Mouse (Mus musculus): ENCODE data around the gene Tdpoz3. TPM values are rescaled to one million over a fixed set of nuclear protein-coding genes. Genes with fewer than 3 reads are reported as not detected.
"Not testable (repeated sequence)": the region's sequence is repeated elsewhere in the genome, so short reads cannot be mapped to it uniquely, and the experiment has no call there.

Gene Tdpoz3
- not detected in 2 replicates for polyA plus RNA-seq (2012; rRNA removed)

DNA sequence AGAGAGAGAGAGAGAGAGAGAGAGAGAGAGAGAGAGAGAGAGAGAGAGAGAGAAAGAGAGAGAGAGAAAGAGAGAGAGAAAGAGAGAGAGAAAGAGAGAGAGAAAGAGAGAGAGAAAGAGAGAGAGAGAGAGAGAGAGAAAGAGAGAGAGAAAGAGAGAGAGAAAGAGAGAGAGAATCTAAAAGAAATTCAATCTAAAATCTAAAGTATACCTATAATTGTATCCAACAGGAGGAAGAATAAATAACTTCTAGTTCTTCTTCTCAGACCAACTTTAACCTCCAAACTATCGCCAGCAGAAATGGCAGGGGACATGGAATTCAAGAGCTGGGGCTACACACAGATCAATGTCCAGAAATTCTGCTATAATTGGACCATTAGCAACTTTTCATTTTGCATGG is at the start of gene Tdpoz3:
Gene Tdpoz3, plus strand, starts transcription at position 301 of the 400 bp plus-strand sequence.
- DNase-seq (ENCODE audit: low spot score), result not testable (repeated sequence)

DNA sequence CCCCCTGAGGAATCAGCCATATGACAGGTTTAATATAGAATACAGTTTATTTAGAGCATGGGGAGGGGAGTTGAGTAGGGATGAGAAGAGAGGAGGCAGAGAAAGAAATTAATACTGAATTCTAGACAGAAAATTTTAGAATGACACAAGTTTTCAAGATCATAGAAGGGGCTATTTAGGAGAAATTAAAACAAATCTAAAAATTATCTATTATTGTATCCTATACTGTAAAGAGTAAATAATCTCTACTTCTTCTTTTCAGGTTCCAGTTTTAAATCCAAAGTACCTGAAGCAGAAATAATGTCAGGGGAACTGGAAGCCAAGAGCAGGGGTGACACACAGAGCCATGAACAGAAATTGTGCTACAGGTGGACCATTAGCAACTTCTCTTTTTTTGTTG is 29.7 kb upstream of the Tdpoz3 start, which contains the start of gene Tdpoz4:
Gene Tdpoz4, plus strand, starts transcription at position 301 of the 400 bp plus-strand sequence.
- DNase-seq (ENCODE audit: low spot score), result not testable (repeated sequence)

DNA sequence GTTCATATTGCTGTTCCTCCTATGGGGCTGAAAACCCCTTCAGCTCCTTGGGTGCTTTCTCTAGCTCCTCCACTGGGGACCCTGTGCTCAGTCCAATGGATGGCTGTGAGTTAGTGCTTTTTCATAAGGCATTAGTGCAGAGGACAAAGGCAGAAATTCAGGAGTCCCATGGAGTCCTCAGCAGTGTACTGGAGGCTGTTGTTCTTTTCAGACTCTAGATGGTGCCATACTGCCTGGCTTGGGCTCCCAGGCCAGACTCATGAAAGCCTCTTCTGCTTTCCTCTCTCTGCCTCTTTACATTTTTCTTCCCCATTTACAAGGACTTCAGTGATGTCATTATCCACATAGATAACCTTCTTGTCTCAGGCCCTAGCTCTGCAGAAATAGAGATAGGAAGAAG is 12.5 kb upstream of the Tdpoz3 start:
- not testable (repeated sequence) for DNase-seq (ENCODE audit: low spot score)

DNA sequence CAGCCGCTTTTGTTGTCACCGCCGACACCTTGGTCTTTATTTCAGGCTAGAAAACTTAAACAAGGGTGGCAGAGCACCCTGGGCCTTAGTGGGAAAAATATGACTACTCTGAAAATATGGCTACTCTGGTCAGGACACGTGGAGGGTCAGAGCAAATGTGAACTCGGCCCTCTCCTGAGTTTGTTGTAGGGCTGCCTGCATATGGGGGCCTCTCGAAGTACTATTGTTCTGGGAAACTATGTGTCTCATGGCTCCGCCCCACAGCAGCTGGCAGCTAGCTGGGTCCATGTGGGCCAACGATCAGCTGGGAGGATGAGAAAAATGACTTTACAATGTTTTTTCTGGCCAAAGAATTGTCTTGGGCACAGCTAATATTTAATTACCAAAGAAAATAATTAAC is 33.1 kb downstream of the Tdpoz3 start:
- not testable (repeated sequence) for DNase-seq (ENCODE audit: low spot score)

DNA sequence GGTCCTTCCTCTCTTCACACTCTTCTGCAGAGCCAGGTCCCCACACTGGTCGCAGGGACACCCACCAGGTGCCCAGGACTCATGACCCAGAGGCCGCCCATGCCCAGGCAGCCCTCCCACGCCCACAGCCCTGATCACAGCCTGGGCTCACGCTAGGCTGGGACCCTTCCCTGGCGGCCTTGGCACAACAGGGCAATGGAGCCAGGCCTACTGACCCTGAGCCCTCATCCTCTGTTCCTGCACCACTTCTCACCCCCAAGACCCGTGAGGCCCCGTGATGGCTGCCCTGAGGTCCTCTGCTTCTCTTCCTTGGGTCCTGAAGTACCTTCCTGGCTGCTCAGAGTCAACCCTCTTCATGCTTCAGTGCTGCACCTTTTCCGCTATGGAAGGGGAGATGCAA is 44.8 kb downstream of the Tdpoz3 start:
- DNase-seq (ENCODE audit: low spot score), result not testable (repeated sequence)

Other genes with a start within 250 kb of the Tdpoz3 start
- gene Tdpoz2, start 173.3 kb upstream of the Tdpoz3 start, polyA plus RNA-seq (2012; rRNA removed), result not detected in 2 replicates
- gene Tdpoz1, start 149.7 kb upstream of the Tdpoz3 start, polyA plus RNA-seq (2012; rRNA removed), result not detected in 2 replicates
- gene Gm37596, start 132.9 kb upstream of the Tdpoz3 start, polyA plus RNA-seq (2012; rRNA removed), result not detected in 2 replicates
- not detected in 2 replicates for gene Gm5773, start 53.0 kb upstream of the Tdpoz3 start, polyA plus RNA-seq (2012; rRNA removed)
- gene Tdpoz4, start 29.6 kb upstream of the Tdpoz3 start, polyA plus RNA-seq (2012; rRNA removed), result not detected in 2 replicates
- not detected in 2 replicates for gene Gm9117, start 117.5 kb downstream of the Tdpoz3 start, polyA plus RNA-seq (2012; rRNA removed)
- not detected in 2 replicates for gene Tdpoz5, start 135.3 kb downstream of the Tdpoz3 start, polyA plus RNA-seq (2012; rRNA removed)
- not detected in 2 replicates for gene Gm9125, start 228.9 kb downstream of the Tdpoz3 start, polyA plus RNA-seq (2012; rRNA removed)
- not detected in 2 replicates for gene Gm10697, start 246.6 kb downstream of the Tdpoz3 start, polyA plus RNA-seq (2012; rRNA removed)